ENCODE assay signal across 29 mouse cellular contexts in genomic region chr4:40327161-40327560, GRCm38 (mm10). TPM values are rescaled to one million over a fixed set of nuclear protein-coding genes. Genes with fewer than 3 reads are reported as not detected.
A peak's percentile ranks its signal among the peaks of the same experiment; 100 is the strongest.
DNase-seq lines count a peak whose midpoint lies in the region; ATAC-seq lines count a peak whose summit lies in the region.
"Had no signal": no experiment of that assay in that cellular context is flagged by ENCODE, and none has a peak within 500 bp of the region (broad histone marks: within the 10 kb centered on the region; RNA-seq: fewer than 3 reads in every experiment).

No protein-coding gene starts in this region.

- no peaks in the 10 kb centered on the region for H3K27me3 ChIP-seq in kidney, embryonic 15.5 days
- H3K27me3 ChIP-seq: CH12.LX; embryonic facial prominence, embryonic 13.5 days; embryonic facial prominence, embryonic 15.5 days; forebrain, embryonic 12.5 days had no signal

- no peak overlapping the region for H3K4me3 ChIP-seq in kidney, embryonic 15.5 days (replicated peaks)
- H3K4me3 ChIP-seq: embryonic facial prominence, embryonic 13.5 days; embryonic facial prominence, embryonic 15.5 days; erythroblast, embryonic 14.5 days; forebrain, embryonic 10.5 days; forebrain, embryonic 12.5 days had no signal

- DNase-seq in 416B (ENCODE audit: low read depth), result peak; percentile 92
- DNase-seq in right cerebral cortex, postnatal 25 days, result no peak
- no peak for DNase-seq in heart, postnatal 36 days
- no peak for DNase-seq in spleen, adult 12 weeks (ENCODE audit: low spot score)
- DNase-seq: adrenal gland, adult 8-10 months; adrenal gland, postnatal 14 days; adrenal gland, postnatal 36 days; B cell, adult 2 months; cerebellum, adult 11-12 months; cerebellum, adult 2 months; cerebellum, adult 9-10 months; cerebellum, postnatal 25 days; embryo, embryonic 11 days had no signal

- H3K9ac ChIP-seq in kidney, embryonic 15.5 days, result no peak overlapping the region
- H3K9ac ChIP-seq: embryonic facial prominence, embryonic 13.5 days; embryonic facial prominence, embryonic 15.5 days; forebrain, embryonic 12.5 days had no signal

- peak; percentile 20 for ATAC-seq in common myeloid progenitor, adult 5-6 weeks (replicated peaks; ENCODE audit: low read depth, poor library complexity, severe bottlenecking)
- peak; percentile 29 to 32; a peak in 3 of 4 replicates for ATAC-seq in hematopoietic stem cell, adult 5-6 weeks (replicated peaks in 1 of 2; ENCODE audit: insufficient read depth in 1 of 2, low FRiP score in 2 of 2, low TSS enrichment in 1 of 2, low read depth in 1 of 2, poor library complexity in 2 of 2, severe bottlenecking in 2 of 2)
- peak; percentile 33 for ATAC-seq in megakaryocyte, adult 5-6 weeks (ENCODE audit: poor library complexity, severe bottlenecking)
- ATAC-seq in kidney, embryonic 15.5 days (replicated peaks; ENCODE audit: low FRiP score), result no peak
- ATAC-seq: activated CD4-positive, CD25-positive, alpha-beta regulatory T cell, adult 4 months; CD4-positive, CD25-positive, alpha-beta regulatory T cell, adult 4 months; forebrain, embryonic 14.5 days; forebrain, embryonic 16.5 days; Patski had no signal

- no peaks in the 10 kb centered on the region for H3K36me3 ChIP-seq in kidney, embryonic 15.5 days
- H3K36me3 ChIP-seq: embryonic facial prominence, embryonic 13.5 days; embryonic facial prominence, embryonic 15.5 days; forebrain, embryonic 10.5 days; forebrain, embryonic 12.5 days; G1E had no signal

- no peaks in the 10 kb centered on the region for H3K9me3 ChIP-seq in kidney, embryonic 15.5 days (replicated peaks)
- H3K9me3 ChIP-seq: embryonic facial prominence, embryonic 13.5 days; embryonic facial prominence, embryonic 15.5 days; forebrain, embryonic 10.5 days; forebrain, embryonic 12.5 days; G1E had no signal

- WGBS in kidney, embryonic 15.5 days, result 74% methylated on average over 3 of the region's 3 CpGs

- no peaks in the 10 kb centered on the region for H3K4me1 ChIP-seq in kidney, embryonic 15.5 days
- H3K4me1 ChIP-seq: embryonic facial prominence, embryonic 13.5 days; embryonic facial prominence, embryonic 15.5 days; forebrain, embryonic 10.5 days; forebrain, embryonic 12.5 days had no signal

- no peak overlapping the region for H3K27ac ChIP-seq in kidney, embryonic 15.5 days
- H3K27ac ChIP-seq: embryonic facial prominence, embryonic 13.5 days; embryonic facial prominence, embryonic 15.5 days; forebrain, embryonic 10.5 days; forebrain, embryonic 12.5 days had no signal

- intact Hi-C loops in heart, postnatal 36 days (cut with DNase I), result no loop called here

- no peak overlapping the region for H3K4me2 ChIP-seq in kidney, embryonic 15.5 days
- H3K4me2 ChIP-seq: embryonic facial prominence, embryonic 13.5 days; embryonic facial prominence, embryonic 15.5 days; forebrain, embryonic 12.5 days had no signal

RNA-seq across cellular contexts. Expression of gene Ndufb6, which starts 47.9 kb away (rescaled TPM):
- total RNA-seq in common myeloid progenitor, adult 5-6 weeks (2017), result 39.5 and 47.0 TPM in 2 replicates
- total RNA-seq in hematopoietic stem cell, adult 5-6 weeks (2017), result 43.8 and 50.3 TPM in 2 replicates
- 107 and 117 TPM in 2 replicates for total RNA-seq in megakaryocyte, adult 5-6 weeks (2015)
- total RNA-seq in megakaryocyte, adult 5-6 weeks (2017), result 33.3 and 47.0 TPM in 2 replicates
- 348 and 369 TPM in 2 replicates for polyA plus RNA-seq in kidney, embryonic 15.5 days (2015; fragmentation: Nextera tagmentation; extraction: Ambion mirVana)
- 100 to 1,000 TPM; 484 to 546 TPM for total RNA-seq in heart, postnatal 36 days (2021)

RNA-seq across cellular contexts. Expression of gene Topors, which starts 57.5 kb away (rescaled TPM):
- 93.8 and 107 TPM in 2 replicates for total RNA-seq in common myeloid progenitor, adult 5-6 weeks (2017)
- total RNA-seq in hematopoietic stem cell, adult 5-6 weeks (2017), result 110 and 135 TPM in 2 replicates
- total RNA-seq in megakaryocyte, adult 5-6 weeks (2015), result 23.8 and 27.2 TPM in 2 replicates
- 43.1 and 46.2 TPM in 2 replicates for total RNA-seq in megakaryocyte, adult 5-6 weeks (2017)
- polyA plus RNA-seq in kidney, embryonic 15.5 days (2015; fragmentation: Nextera tagmentation; extraction: Ambion mirVana), result 46.7 and 47.7 TPM in 2 replicates
- total RNA-seq in heart, postnatal 36 days (2021), result 10 to 100 TPM; 11.2 to 12.7 TPM

RNA-seq across cellular contexts. Expression of gene Smim27, which starts 57.8 kb away (rescaled TPM):
- total RNA-seq in common myeloid progenitor, adult 5-6 weeks (2017), result 7.9 and 13.2 TPM in 2 replicates
- 11.1 and 50.3 TPM in 2 replicates for total RNA-seq in hematopoietic stem cell, adult 5-6 weeks (2017)
- 15.8 and 19.0 TPM in 2 replicates for total RNA-seq in megakaryocyte, adult 5-6 weeks (2015)
- 8.3 and 11.3 TPM in 2 replicates for total RNA-seq in megakaryocyte, adult 5-6 weeks (2017)
- polyA plus RNA-seq in kidney, embryonic 15.5 days (2015; fragmentation: Nextera tagmentation; extraction: Ambion mirVana), result 40.1 and 40.4 TPM in 2 replicates
- 10 to 100 TPM; 42.8 to 49.0 TPM for total RNA-seq in heart, postnatal 36 days (2021)
